Mouse (Mus musculus) heart, embryonic 12.5 days (tissue): ENCODE results near the gene Prl2c3. TPM values are rescaled to one million over a fixed set of nuclear protein-coding genes. Genes with fewer than 3 reads are reported as not detected.
"Not testable (repeated sequence)": the region's sequence is repeated elsewhere in the genome, so short reads cannot be mapped to it uniquely, and the experiment has no call there.

Experiments used
- ATAC-seq: fragments of 200-750 bp; cut with Nextera tagmentation; 2 replicates; pipeline ENCODE4 v1.8.0; 2017; ENCODE audit warnings: moderate TSS enrichment, moderate library complexity; ENCODE audit not compliant: insufficient number of reproducible peaks, low FRiP score
- H3K27ac ChIP-seq: fragments of 300-500 bp; sonication (generic); 2 replicates; pipeline ENCODE4 v1.5.1; 2016; ENCODE audit warnings: mild to moderate bottlenecking, moderate library complexity; ENCODE audit not compliant: poor library complexity, severe bottlenecking
- H3K27me3 ChIP-seq: fragments of 300-500 bp; sonication (generic); replicated peaks from 2 replicates; pipeline ENCODE4 v1.6.1; 2016; ENCODE audit warnings: mild to moderate bottlenecking, moderate library complexity
- H3K36me3 ChIP-seq: fragments of 300-500 bp; sonication (generic); 2 replicates; pipeline ENCODE4 v1.6.1; 2016; ENCODE audit warnings: mild to moderate bottlenecking, moderate library complexity
- H3K4me1 ChIP-seq: fragments of 300-500 bp; sonication (generic); replicated peaks from 2 replicates; pipeline ENCODE4 v1.6.1; 2016; ENCODE audit warnings: mild to moderate bottlenecking
- H3K4me2 ChIP-seq: fragments of 300-500 bp; sonication (generic); 2 replicates; pipeline ENCODE4 v1.6.1; 2016; ENCODE audit warnings: mild to moderate bottlenecking, moderate library complexity
- H3K4me3 ChIP-seq: fragments of 300-500 bp; sonication (generic); 2 replicates; pipeline ENCODE4 v1.5.1; 2016; ENCODE audit warnings: mild to moderate bottlenecking
- H3K9ac ChIP-seq: fragments of 300-500 bp; sonication (generic); 2 replicates; pipeline ENCODE4 v1.6.1; 2016; ENCODE audit warnings: mild to moderate bottlenecking, moderate library complexity
- H3K9me3 ChIP-seq: fragments of 300-500 bp; sonication (generic); replicated peaks from 2 replicates; pipeline ENCODE4 v1.6.1; 2016; ENCODE audit warnings: mild to moderate bottlenecking, moderate library complexity
- WGBS: fragments of 180-500 bp; shearing (Covaris S2); methylation state at CpG from one replicate; pipeline ENCODE4 v1.1.7; 2016; 5-methylcytosine and 5-hydroxymethylcytosine counted together
- polyA plus RNA-seq: library from polyadenylated mRNA; unstranded; fragments of >200 nt; fragmentation: Nextera tagmentation; extraction: Ambion mirVana; gene quantifications from 2 replicates; pipeline ENCODE4 v1.2.1, GENCODE M21; 2016

Prl2c3 gene
- polyA plus RNA-seq, 1 experiment from 2014 or later, result 0.82 TPM

DNA sequence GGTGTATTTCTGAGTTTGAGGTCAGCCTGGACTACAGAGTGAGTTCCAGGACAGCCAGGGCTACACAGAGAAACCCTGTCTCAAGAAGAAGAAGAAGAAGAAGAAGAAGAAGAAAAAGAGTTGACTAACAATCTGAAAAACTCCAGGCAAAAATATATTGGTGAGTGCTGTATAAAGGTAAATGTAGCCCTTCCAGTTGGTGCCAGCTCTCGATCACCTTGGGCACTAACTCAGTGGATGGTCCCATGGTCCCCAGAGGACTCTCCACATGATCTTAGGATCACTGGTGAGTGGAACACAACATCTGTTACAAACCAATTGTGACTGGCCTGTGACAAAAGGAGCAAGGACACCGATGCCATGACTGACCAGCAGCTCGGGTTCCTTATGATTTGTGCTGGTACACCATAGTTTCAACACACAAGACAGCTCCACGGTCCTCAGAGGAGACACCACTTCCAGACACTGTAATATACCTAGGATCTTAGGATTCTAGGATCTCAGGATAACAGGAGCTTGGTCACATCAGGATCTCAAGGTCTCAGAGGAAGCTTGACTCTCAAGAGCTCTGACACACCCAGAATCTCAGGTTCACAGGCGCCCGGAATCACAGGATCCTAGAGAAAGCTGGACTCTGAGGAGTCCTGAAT, 30.3 kb downstream of the Prl2c3 start:
- not testable (repeated sequence) for H3K9me3 ChIP-seq, H3K4me3 ChIP-seq, H3K9ac ChIP-seq, ATAC-seq, H3K27ac ChIP-seq, H3K4me2 ChIP-seq, H3K36me3 ChIP-seq, H3K27me3 ChIP-seq, H3K4me1 ChIP-seq
- 73% methylated on average over 6 of the region's 6 CpGs for WGBS

Other genes with a start within 250 kb of the Prl2c3 start
- gene Ero1lb, start 234.2 kb downstream of the Prl2c3 start, polyA plus RNA-seq, result 7.8 and 7.9 TPM in 2 replicates
- gene Prl2c2, start 205.3 kb upstream of the Prl2c3 start, polyA plus RNA-seq, result 0.43 TPM in 1 of 2 replicates, not detected in the other